Mouse (Mus musculus): ENCODE measurements at regions not wholly inside any gene's neighbourhood (a gene's known extent, or its start where the extent isn't known, plus 50 kb on each side); places are given as distances from the start of the nearest gene placed in this dataset.

GRCm38 (mm10) chr3:124986930-124987329, 406.0 kb upstream of the 1700003H04Rik start:
- TF ChIP-seq POLR2A (IDR thresholded peaks at IDR 0.05; ENCODE audit: borderline replicate concordance, extremely low read depth, insufficient read depth, insufficient read length, poor library complexity, severe bottlenecking) (no peak), CTCF (IDR thresholded peaks at IDR 0.05; ENCODE audit: borderline replicate concordance, extremely low read depth, insufficient read depth, insufficient read length) (no peak)
- DNase-seq (ENCODE audit: low read depth), result peak; percentile 9

GRCm38 (mm10) chr3:124986515-124986914, 405.6 kb upstream of the 1700003H04Rik start:
- peak; percentile 43 for DNase-seq (ENCODE audit: low read depth)

GRCm38 (mm10) chr3:124985428-124985827, 404.5 kb upstream of the 1700003H04Rik start:
- DNase-seq (ENCODE audit: low read depth), result peak; percentile 63
- TF ChIP-seq POLR2A (IDR thresholded peaks at IDR 0.05; ENCODE audit: borderline replicate concordance, extremely low read depth, insufficient read depth, insufficient read length, poor library complexity, severe bottlenecking) (no peak), CTCF (IDR thresholded peaks at IDR 0.05; ENCODE audit: borderline replicate concordance, extremely low read depth, insufficient read depth, insufficient read length) (no peak)

More at GRCm38 (mm10) chr3:124986515-124986914, 405.6 kb upstream of the 1700003H04Rik start:
- TF ChIP-seq CTCF (IDR thresholded peaks at IDR 0.05; ENCODE audit: borderline replicate concordance, extremely low read depth, insufficient read depth, insufficient read length), result no peak
- TF ChIP-seq POLR2A (IDR thresholded peaks at IDR 0.05; ENCODE audit: borderline replicate concordance, extremely low read depth, insufficient read depth, insufficient read length, poor library complexity, severe bottlenecking), result no peak

GRCm38 (mm10) chr3:124935147-124935849, 354.4 kb upstream of the 1700003H04Rik start:
- DNase-seq (ENCODE audit: low read depth), result peak; percentile 15
- TF ChIP-seq POLR2A (IDR thresholded peaks at IDR 0.05; ENCODE audit: borderline replicate concordance, extremely low read depth, insufficient read depth, insufficient read length, poor library complexity, severe bottlenecking) (no peak), CTCF (IDR thresholded peaks at IDR 0.05; ENCODE audit: borderline replicate concordance, extremely low read depth, insufficient read depth, insufficient read length) (no peak)

- TF ChIP-seq POLR2A (IDR thresholded peaks at IDR 0.05; ENCODE audit: borderline replicate concordance, extremely low read depth, insufficient read depth, insufficient read length, poor library complexity, severe bottlenecking), result no peak
- TF ChIP-seq CTCF (IDR thresholded peaks at IDR 0.05; ENCODE audit: borderline replicate concordance, extremely low read depth, insufficient read depth, insufficient read length), result no peak
- DNase-seq (ENCODE audit: low read depth), result no peak
Measured at GRCm38 (mm10) chr3:124932655-124933054, 351.8 kb upstream of the 1700003H04Rik start.

DNA sequence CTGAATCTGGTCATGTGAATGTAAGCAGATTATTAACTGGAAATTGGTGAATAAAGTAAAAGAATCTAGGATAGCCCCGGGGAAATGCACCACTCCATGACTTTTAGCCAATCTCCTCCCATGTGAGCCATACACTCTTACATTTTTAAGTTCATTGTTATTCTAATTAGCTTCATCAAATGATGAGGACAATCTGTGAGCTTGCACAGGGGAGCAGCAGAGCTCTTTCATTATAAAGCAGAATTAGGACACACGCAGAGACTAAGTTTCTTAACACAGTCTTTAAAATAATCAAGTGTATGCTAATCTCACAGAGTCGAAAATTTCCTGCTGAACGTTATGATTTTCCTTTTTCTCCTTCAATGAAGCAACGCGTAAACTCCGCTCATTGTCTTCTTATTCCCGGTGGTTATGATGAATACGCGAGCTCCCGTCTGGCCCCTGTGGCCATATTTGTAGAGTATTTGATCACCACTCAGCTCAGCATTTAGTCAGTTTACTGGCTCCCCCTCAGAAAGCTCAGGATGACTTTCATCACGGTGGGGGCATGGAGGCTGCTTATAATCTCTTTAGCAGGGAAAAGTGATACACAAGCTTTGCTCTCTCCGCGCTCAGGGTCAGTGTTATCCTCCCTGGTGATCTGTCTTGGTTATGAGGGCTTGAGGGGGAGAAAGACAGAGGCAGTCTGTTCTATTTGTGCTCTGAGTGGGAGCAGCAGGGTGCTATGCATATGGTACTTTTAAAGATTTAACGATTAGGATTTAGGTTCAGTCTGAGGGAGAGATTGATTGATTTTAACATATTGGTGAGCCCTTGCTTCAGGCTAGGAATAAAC, 350.1 kb upstream of the 1700003H04Rik start:
- TF ChIP-seq CTCF (IDR thresholded peaks at IDR 0.05; ENCODE audit: borderline replicate concordance, extremely low read depth, insufficient read depth, insufficient read length) (no peak), POLR2A (IDR thresholded peaks at IDR 0.05; ENCODE audit: borderline replicate concordance, extremely low read depth, insufficient read depth, insufficient read length, poor library complexity, severe bottlenecking) (no peak)
- DNase-seq (ENCODE audit: low read depth), result peak; percentile 68

DNA sequence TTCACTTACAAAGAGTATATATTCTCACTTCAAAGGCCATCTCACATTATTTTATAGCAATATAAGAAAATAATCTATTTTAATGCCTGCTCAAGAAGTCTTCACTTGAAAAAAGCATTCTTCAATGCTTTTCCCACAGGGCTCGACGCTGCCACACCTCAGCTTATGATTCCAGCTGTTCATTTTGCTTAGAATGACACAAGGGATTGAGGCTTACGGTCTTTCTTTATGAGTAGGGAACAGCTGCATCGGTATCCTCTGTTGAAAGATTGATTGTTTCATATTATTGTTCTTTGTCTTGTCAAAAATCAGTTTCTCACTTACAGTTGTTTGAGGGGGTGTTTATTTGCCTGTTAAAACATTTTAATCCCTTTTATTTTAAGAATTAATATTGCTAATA, 328.0 kb upstream of the 1700003H04Rik start:
- no peak for DNase-seq (ENCODE audit: low read depth)
- TF ChIP-seq POLR2A (IDR thresholded peaks at IDR 0.05; ENCODE audit: borderline replicate concordance, extremely low read depth, insufficient read depth, insufficient read length, poor library complexity, severe bottlenecking) (no peak), CTCF (IDR thresholded peaks at IDR 0.05; ENCODE audit: borderline replicate concordance, extremely low read depth, insufficient read depth, insufficient read length) (no peak)
